Mouse (Mus musculus): ENCODE results near the gene Atn1. TPM values are rescaled to one million over a fixed set of nuclear protein-coding genes. Genes with fewer than 3 reads are reported as not detected.
A peak's percentile ranks its signal among the peaks of the same experiment; 100 is the strongest.

Atn1 gene
- polyA plus RNA-seq, 1 experiment from 2014 or later, result 17.1 TPM

- 0 out of 2 replicates have a peak overlapping the region, but pooled peaks have one; percentile 31 for H3K9ac ChIP-seq (replicated peaks)
- peak overlapping the region; percentile 92 for H3K4me2 ChIP-seq
- H3K27ac ChIP-seq, result no peak overlapping the region
- H3K27me3 ChIP-seq, result peaks cover 57% of the 10 kb centered on the region
- peaks cover 30% of the 10 kb centered on the region for H3K4me1 ChIP-seq (replicated peaks)
- peak overlapping the region; percentile 58 for H3K4me3 ChIP-seq (replicated peaks)
- no peak for ATAC-seq (ENCODE audit: insufficient number of reproducible peaks, insufficient read depth, low FRiP score, low TSS enrichment, low read depth)
- no peaks in the 10 kb centered on the region for H3K9me3 ChIP-seq
- no peaks in the 10 kb centered on the region for H3K36me3 ChIP-seq
- 30% methylated on average over 19 of the region's 19 CpGs for WGBS
Measured at GRCm38 (mm10) chr6:124767920-124768703, 11.8 kb upstream of the Atn1 start.

- no peak for ATAC-seq (ENCODE audit: insufficient number of reproducible peaks, insufficient read depth, low FRiP score, low TSS enrichment, low read depth)
- Histone ChIP-seq H3K9ac (replicated peaks) (no peak overlapping the region), H3K27ac (no peak overlapping the region), H3K36me3 (no peaks in the 10 kb centered on the region), H3K9me3 (no peaks in the 10 kb centered on the region), H3K4me2 (0 out of 2 replicates have a peak overlapping the region, but pooled peaks have one; percentile 92), H3K4me1 (replicated peaks) (peaks cover 30% of the 10 kb centered on the region), H3K4me3 (replicated peaks) (no peak overlapping the region), H3K27me3 (peaks cover 59% of the 10 kb centered on the region)
- WGBS, result 55% methylated on average over 4 of the region's 4 CpGs
Measured at GRCm38 (mm10) chr6:124767536-124767919, 11.2 kb upstream of the Atn1 start.

GRCm38 (mm10) chr6:124765951-124766350 is 9.6 kb upstream of the Atn1 start:
- peaks cover 30% of the 10 kb centered on the region for H3K4me1 ChIP-seq (replicated peaks)
- no peak overlapping the region for H3K4me2 ChIP-seq
- 87% methylated on average over 7 of the region's 7 CpGs for WGBS
- peaks cover 70% of the 10 kb centered on the region for H3K27me3 ChIP-seq
- no peak overlapping the region for H3K27ac ChIP-seq
- H3K4me3 ChIP-seq (replicated peaks), result no peak overlapping the region
- no peak for ATAC-seq (ENCODE audit: insufficient number of reproducible peaks, insufficient read depth, low FRiP score, low TSS enrichment, low read depth)
- H3K9ac ChIP-seq (replicated peaks), result no peak overlapping the region
- no peaks in the 10 kb centered on the region for H3K9me3 ChIP-seq
- no peaks in the 10 kb centered on the region for H3K36me3 ChIP-seq

- WGBS, result 5% methylated on average over 5 of the region's 5 CpGs
- 0 out of 2 replicates have a peak, but pooled peaks cover 3% of the 10 kb centered on the region for H3K36me3 ChIP-seq
- peak overlapping the region; percentile 44; the same call in 1 of the 2 replicates for H3K9ac ChIP-seq (replicated peaks)
- no peak for ATAC-seq (ENCODE audit: insufficient number of reproducible peaks, insufficient read depth, low FRiP score, low TSS enrichment, low read depth)
- peaks cover 30% of the 10 kb centered on the region for H3K27me3 ChIP-seq
- peak overlapping the region; percentile 87 for H3K4me2 ChIP-seq
- no peaks in the 10 kb centered on the region for H3K9me3 ChIP-seq
- peak overlapping the region; percentile 99 for H3K27ac ChIP-seq
- peaks cover 40% of the 10 kb centered on the region for H3K4me1 ChIP-seq (replicated peaks)
- peak overlapping the region; percentile 89 for H3K4me3 ChIP-seq (replicated peaks)
Measured at GRCm38 (mm10) chr6:124759259-124759658, 2.9 kb upstream of the Atn1 start.

GRCm38 (mm10) chr6:124758849-124759232 is 2.5 kb upstream of the Atn1 start:
- H3K27me3 ChIP-seq, result peaks cover 26% of the 10 kb centered on the region
- H3K4me3 ChIP-seq (replicated peaks), result peak overlapping the region; percentile 89
- peak overlapping the region; percentile 44 for H3K9ac ChIP-seq (replicated peaks)
- H3K4me2 ChIP-seq, result peak overlapping the region; percentile 87
- H3K9me3 ChIP-seq, result no peaks in the 10 kb centered on the region
- peak overlapping the region; percentile 99 for H3K27ac ChIP-seq
- WGBS, result 57% methylated on average over 2 of the region's 2 CpGs
- no peak for ATAC-seq (ENCODE audit: insufficient number of reproducible peaks, insufficient read depth, low FRiP score, low TSS enrichment, low read depth)
- 0 out of 2 replicates have a peak, but pooled peaks cover 8% of the 10 kb centered on the region for H3K36me3 ChIP-seq
- peaks cover 44% of the 10 kb centered on the region for H3K4me1 ChIP-seq (replicated peaks)

- H3K9ac ChIP-seq (replicated peaks), result peak overlapping the region; percentile 96
- peak overlapping the region; percentile 99 for H3K27ac ChIP-seq
- peaks cover 24% of the 10 kb centered on the region for H3K27me3 ChIP-seq
- peaks cover 9% of the 10 kb centered on the region; the same call in 1 of the 2 replicates for H3K36me3 ChIP-seq
- H3K4me1 ChIP-seq (replicated peaks), result peaks cover 50% of the 10 kb centered on the region
- H3K4me2 ChIP-seq, result peak overlapping the region; percentile 87
- 39% methylated on average over 5 of the region's 5 CpGs for WGBS
- no peaks in the 10 kb centered on the region for H3K9me3 ChIP-seq
- H3K4me3 ChIP-seq (replicated peaks), result peak overlapping the region; percentile 89
- ATAC-seq (ENCODE audit: insufficient number of reproducible peaks, insufficient read depth, low FRiP score, low TSS enrichment, low read depth), result no peak
Measured at GRCm38 (mm10) chr6:124757909-124758848, 1.9 kb upstream of the Atn1 start.

- Histone ChIP-seq H3K4me3 (replicated peaks) (peak overlapping the region; percentile 89), H3K36me3 (peaks cover 9% of the 10 kb centered on the region; the same call in 1 of the 2 replicates), H3K4me1 (replicated peaks) (peaks cover 50% of the 10 kb centered on the region), H3K4me2 (peak overlapping the region; percentile 87), H3K27ac (peak overlapping the region; percentile 99), H3K9me3 (no peaks in the 10 kb centered on the region), H3K9ac (replicated peaks) (peak overlapping the region; percentile 96), H3K27me3 (peaks cover 17% of the 10 kb centered on the region)
- ATAC-seq (ENCODE audit: insufficient number of reproducible peaks, insufficient read depth, low FRiP score, low TSS enrichment, low read depth), result no peak
- WGBS, result 9% methylated on average over 5 of the region's 5 CpGs
Measured at GRCm38 (mm10) chr6:124757351-124757880, 1.1 kb upstream of the Atn1 start.

GRCm38 (mm10) chr6:124756652-124757350 is 477 bp upstream of the Atn1 start:
- Histone ChIP-seq H3K27me3 (peaks cover 12% of the 10 kb centered on the region), H3K4me1 (replicated peaks) (peaks cover 50% of the 10 kb centered on the region), H3K4me3 (replicated peaks) (peak overlapping the region; percentile 89), H3K27ac (peak overlapping the region; percentile 99), H3K4me2 (peak overlapping the region; percentile 87), H3K9me3 (no peaks in the 10 kb centered on the region), H3K9ac (replicated peaks) (peak overlapping the region; percentile 96), H3K36me3 (peaks cover 9% of the 10 kb centered on the region; the same call in 1 of the 2 replicates)
- ATAC-seq (ENCODE audit: insufficient number of reproducible peaks, insufficient read depth, low FRiP score, low TSS enrichment, low read depth), result peak; percentile 75
- under 1% methylated on average over 53 of the region's 54 CpGs for WGBS

- peaks cover 9% of the 10 kb centered on the region; the same call in 1 of the 2 replicates for H3K36me3 ChIP-seq
- WGBS, result 0% methylated on average over 3 of the region's 3 CpGs
- H3K9ac ChIP-seq (replicated peaks), result peak overlapping the region; percentile 96
- peaks cover 50% of the 10 kb centered on the region for H3K4me1 ChIP-seq (replicated peaks)
- H3K4me3 ChIP-seq (replicated peaks), result peak overlapping the region; percentile 89
- H3K27ac ChIP-seq, result peak overlapping the region; percentile 99
- peaks cover 5% of the 10 kb centered on the region for H3K27me3 ChIP-seq
- no peaks in the 10 kb centered on the region for H3K9me3 ChIP-seq
- ATAC-seq (ENCODE audit: insufficient number of reproducible peaks, insufficient read depth, low FRiP score, low TSS enrichment, low read depth), result no peak
- peak overlapping the region; percentile 87 for H3K4me2 ChIP-seq
Measured at GRCm38 (mm10) chr6:124755306-124755705, 1.0 kb downstream of the Atn1 start.

- Histone ChIP-seq H3K4me1 (replicated peaks) (peaks cover 42% of the 10 kb centered on the region), H3K4me2 (peak overlapping the region; percentile 87), H3K9ac (replicated peaks) (no peak overlapping the region), H3K36me3 (peaks cover 20% of the 10 kb centered on the region), H3K27ac (no peak overlapping the region), H3K4me3 (replicated peaks) (no peak overlapping the region), H3K9me3 (no peaks in the 10 kb centered on the region), H3K27me3 (no peaks in the 10 kb centered on the region)
- no peak for ATAC-seq (ENCODE audit: insufficient number of reproducible peaks, insufficient read depth, low FRiP score, low TSS enrichment, low read depth)
- 84% methylated on average over 2 of the region's 2 CpGs for WGBS
Measured at GRCm38 (mm10) chr6:124753861-124754260, 2.5 kb downstream of the Atn1 start.
